Mouse (Mus musculus) erythroblast, embryonic 14.5 days (primary cell): ENCODE measurements around the gene Arsa.

ENCODE experiments used
- GATA1 ChIP-seq: IDR thresholded peaks from 2 replicates; pipeline ENCODE4 v1.6.1; 2012; ENCODE audit warnings: low read length, inconsistent platforms, mixed read lengths
- TAL1 ChIP-seq: IDR thresholded peaks from 3 replicates; pipeline ENCODE4 v1.6.1; 2012; ENCODE audit warnings: low read length, inconsistent platforms, mixed read lengths

GRCm38 (mm10) chr15:89474596-89475292, 2.5 kb downstream of the Arsa start:
- no peak for TF ChIP-seq GATA1
- no peak for TF ChIP-seq TAL1
